Mouse (Mus musculus) skeletal muscle tissue, adult 2 months (tissue): ENCODE results near the gene Napa.

Experiments
- DNase-seq: peaks from one replicate; pipeline ENCODE4 v3.0.0-alpha.2; 2012; ENCODE audit warnings: low read depth, low spot score

Gene Napa

DNA sequence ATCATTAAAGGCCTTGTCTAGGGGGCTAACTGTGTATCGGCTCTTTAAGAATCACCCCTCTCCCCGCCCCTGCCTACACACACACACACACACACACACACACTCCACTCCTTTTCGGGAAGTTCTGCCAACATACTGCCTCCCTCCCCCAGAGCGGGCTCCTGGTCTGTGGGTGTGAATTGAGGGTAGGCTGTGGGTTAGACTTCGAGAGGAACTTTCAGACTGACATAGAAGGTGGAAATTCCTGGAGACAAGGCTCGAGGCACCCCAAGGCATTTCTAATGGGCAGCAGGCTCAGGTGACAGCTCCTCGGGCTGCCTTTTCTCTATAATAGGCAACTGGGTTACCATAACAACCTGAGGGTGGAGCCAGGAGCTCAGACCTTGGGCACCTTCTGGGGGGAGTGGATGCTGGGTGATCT is 33.9 kb downstream of the Napa start:
- no peak for DNase-seq

DNA sequence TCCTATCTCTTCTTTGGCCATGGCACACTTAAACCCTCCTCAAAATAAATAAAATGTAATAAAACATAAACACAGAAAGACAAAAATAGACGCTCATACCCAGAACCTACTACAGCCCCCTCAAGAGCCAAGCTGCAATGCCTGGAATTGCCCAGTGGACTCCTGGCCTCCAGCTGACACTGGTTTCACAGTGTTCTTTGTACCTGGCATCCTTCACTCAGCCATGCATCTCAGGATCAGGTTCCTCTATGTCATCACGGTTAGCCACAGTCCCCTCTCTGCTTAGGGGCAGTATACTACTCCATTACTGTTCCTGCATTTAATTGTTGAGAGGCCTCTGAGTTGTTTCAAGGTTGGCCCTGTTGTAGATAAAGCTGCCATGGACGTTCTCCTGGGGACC is 34.7 kb downstream of the Napa start:
- no peak for DNase-seq

GRCm38 (mm10) chr7:16133691-16134090 is 35.4 kb downstream of the Napa start:
- no peak for DNase-seq

- no peak for DNase-seq
Observed at GRCm38 (mm10) chr7:16134951-16135392, 36.7 kb downstream of the Napa start.

- no peak for DNase-seq
Observed at GRCm38 (mm10) chr7:16146489-16147410, 48.5 kb downstream of the Napa start.

- no peak for DNase-seq
Observed at GRCm38 (mm10) chr7:16147643-16148042, 49.4 kb downstream of the Napa start.

GRCm38 (mm10) chr7:16149241-16149640 is 51.0 kb downstream of the Napa start:
- no peak for DNase-seq

DNA sequence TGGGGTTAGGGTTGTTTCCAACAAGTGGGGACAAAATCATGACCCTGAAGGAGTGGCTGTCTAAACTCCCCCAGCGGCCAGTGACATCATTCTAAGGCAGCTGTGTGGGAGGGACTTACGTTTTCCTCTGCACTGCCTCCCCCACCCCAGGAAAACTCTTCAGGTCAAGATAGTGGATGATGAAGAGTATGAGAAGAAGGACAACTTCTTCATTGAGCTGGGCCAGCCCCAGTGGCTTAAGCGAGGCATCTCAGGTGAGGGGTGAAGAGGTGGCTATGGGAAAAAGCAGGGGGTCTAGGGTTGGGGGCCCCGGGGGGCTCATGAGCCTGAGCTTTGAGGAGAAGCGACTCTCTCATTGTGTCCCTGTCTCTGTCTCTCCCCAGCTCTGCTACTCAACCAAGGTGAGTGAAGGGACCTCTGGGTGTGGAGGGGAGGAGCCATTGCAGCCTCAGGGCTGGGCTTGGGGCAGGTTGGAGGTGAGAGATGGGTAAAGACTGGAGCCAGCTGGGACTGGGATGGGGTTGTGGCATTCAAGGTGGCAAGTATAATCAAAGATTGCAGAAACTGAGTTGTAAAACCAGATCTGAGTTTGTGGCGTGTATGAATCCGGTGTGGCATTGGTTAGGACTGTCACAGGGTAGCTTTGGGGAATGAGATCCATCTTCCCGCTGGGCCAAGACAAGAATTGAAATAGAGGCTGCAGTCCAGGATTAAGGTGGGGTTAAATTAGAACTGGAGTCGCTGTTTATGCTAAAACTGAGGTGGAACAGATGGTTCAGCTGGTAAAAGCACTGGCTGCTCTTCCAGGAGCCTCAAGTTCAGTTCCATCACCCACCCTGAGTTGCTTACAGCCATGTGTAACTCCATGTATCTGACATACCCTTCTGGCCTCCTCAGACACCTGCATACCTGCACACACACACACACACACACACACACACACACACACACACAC is 52.2 kb downstream of the Napa start:
- DNase-seq: no peak

DNA sequence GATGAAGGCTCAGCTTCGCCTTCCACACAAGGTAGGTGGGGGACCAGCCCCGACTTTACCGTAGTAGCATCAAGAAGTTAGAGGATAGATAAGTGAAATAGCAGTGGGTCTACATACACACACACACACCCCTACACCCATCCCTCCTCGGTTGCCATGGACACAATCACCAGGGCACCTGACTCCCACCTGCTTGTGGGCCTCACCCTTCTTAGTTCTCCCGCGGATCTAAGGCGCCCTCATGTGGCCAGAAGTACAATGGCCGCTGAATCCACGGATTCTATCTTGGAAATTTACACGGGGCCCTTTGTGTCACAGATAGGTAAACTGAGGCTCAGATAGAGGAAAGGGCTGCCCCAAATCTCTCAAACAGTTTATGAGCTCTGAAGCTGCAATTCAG is 55.3 kb downstream of the Napa start:
- DNase-seq: peak; percentile 42

GRCm38 (mm10) chr7:16155132-16155872 is 57.0 kb downstream of the Napa start:
- no peak for DNase-seq

DNA sequence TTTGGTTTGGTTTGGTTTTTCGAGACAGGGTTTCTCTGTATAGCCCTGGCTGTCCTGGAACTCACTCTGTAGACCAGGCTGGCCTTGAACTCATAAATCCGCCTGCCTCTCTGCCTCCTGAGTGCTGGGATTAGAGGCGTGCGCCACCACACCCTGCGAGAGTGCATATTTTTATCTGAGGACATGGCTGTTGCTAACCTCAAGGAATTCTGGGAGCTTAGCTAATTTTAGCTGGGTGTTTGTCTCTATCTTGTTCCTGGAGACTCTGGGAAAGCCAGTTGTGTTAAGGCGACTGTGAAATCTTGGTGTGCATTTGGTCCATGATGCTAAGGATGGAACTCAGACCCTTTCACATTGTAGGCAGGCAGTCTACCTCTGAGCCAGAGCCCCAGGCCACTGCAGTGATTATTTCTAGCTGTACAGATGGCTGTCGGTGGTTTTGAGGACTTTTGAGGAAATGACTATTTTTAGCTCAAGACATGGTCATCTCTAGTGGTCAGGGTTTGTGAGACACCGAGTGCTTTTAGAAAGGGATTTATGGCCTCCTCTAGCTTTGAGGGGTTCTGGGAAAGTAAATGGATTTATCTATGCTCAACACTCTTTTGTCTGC is 58.0 kb downstream of the Napa start:
- no peak for DNase-seq

- no peak for DNase-seq
Observed at GRCm38 (mm10) chr7:16158735-16159134, 60.5 kb downstream of the Napa start.

DNA sequence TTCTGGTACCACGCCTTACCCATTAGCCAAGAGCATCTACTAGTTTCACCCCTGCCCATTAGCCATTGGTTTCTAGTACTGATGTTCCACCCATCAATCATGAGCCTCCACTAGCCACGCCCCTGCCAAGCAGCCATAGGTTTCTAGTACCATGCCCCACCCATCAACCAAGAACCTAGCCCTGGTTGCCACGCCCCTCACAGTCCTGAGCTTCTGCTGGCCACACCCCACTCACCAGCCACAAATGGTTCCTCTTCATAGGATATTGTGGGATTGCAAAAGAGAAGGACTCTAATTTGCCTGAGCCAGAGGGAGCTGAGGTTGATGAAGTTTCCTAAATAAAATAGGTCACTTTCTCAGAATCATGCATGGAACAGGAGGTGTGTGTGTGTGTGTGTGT is 62.4 kb downstream of the Napa start:
- no peak for DNase-seq

DNA sequence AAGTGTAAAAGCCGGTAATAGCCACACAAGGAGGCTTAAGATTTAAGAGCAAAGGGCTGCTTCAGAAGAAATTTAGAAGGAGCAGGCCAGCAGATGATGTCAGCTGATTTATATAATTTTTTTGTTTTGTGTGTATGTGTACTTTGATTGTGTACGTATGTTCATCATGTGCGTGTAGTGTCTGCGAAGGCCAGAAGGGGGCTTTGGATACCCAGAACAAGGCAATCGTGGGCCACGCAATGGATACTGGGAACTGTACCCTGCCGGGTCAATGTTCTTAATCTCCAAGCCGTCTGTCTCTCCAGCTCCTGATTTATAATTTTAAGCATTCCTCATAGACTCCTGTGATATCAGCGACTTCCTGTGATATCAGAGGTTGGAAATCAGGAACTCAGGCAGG is 63.0 kb downstream of the Napa start:
- no peak for DNase-seq

DNA sequence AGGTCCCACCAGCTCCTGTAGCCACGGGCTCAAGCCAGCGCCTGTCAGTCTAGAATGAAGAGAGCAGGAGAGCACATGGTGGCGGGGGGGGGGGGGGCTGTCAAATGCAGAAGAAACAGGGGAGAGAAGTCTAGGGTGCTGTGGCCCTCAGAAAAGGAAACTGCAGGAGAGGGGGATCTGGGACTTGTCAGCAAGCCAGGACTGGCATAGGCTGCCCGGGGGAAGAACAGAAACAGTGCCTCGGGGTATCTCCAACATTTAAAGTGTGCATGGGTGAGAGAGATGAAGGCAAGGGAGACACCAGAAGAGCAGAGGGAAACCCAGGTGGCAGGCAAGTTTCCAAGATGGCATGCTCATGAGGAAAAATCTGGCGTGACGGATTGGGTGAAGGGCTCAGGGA is 63.8 kb downstream of the Napa start:
- DNase-seq: no peak
